Mouse (Mus musculus): Measurements from ENCODE around the gene Acad12. TPM values are rescaled to one million over a fixed set of nuclear protein-coding genes. Genes with fewer than 3 reads are reported as not detected.

Acad12 gene
- polyA plus RNA-seq, 1 experiment from 2014 or later: 5.4 TPM

- 3% methylated on average over 47 of the region's 47 CpGs for WGBS (ENCODE audit: insufficient replicate concordance)
- Histone ChIP-seq H3K27me3 (ENCODE audit: control insufficient read depth, insufficient read depth, low read length) (peaks cover 4% of the 10 kb centered on the region), H3K9ac (ENCODE audit: low read depth, low read length) (peak within 1 kb of the TSS; percentile 76), H3K4me1 (ENCODE audit: control insufficient read depth, insufficient read depth, low read length) (peaks cover 14% of the 10 kb centered on the region), H3K27ac (ENCODE audit: low read depth, low read length) (peak within 1 kb of the TSS; percentile 62), H3K9me3 (replicated peaks; ENCODE audit: control insufficient read depth, low read length) (no peaks in the 10 kb centered on the region), H3K36me3 (ENCODE audit: control insufficient read depth, insufficient read depth, low read length) (no peaks in the 10 kb centered on the region), H3K4me3 (ENCODE audit: low read depth, low read length) (peak within 1 kb of the TSS; percentile 59), H3K4me2 (peak within 1 kb of the TSS; percentile 94)
- ATAC-seq (replicated peaks; ENCODE audit: insufficient number of reproducible peaks, low FRiP score, low TSS enrichment): peak; percentile 85
Measured at GRCm38 (mm10) chr5:121593451-121594401, 25.0 kb downstream of the Acad12 start, which contains the start of gene Aldh2. Gene Aldh2, minus strand, starts transcription at chr5:121593824.

GRCm38 (mm10) chr5:121592816-121593407 lies 25.8 kb downstream of the Acad12 start:
- Histone ChIP-seq H3K4me1 (ENCODE audit: control insufficient read depth, insufficient read depth, low read length) (peaks cover 14% of the 10 kb centered on the region), H3K4me3 (ENCODE audit: low read depth, low read length) (peak overlapping the region; percentile 59), H3K27me3 (ENCODE audit: control insufficient read depth, insufficient read depth, low read length) (no peaks in the 10 kb centered on the region; the same call in 1 of the 2 replicates), H3K4me2 (peak overlapping the region; percentile 94), H3K36me3 (ENCODE audit: control insufficient read depth, insufficient read depth, low read length) (no peaks in the 10 kb centered on the region), H3K27ac (ENCODE audit: low read depth, low read length) (no peak overlapping the region), H3K9ac (ENCODE audit: low read depth, low read length) (peak overlapping the region; percentile 76), H3K9me3 (replicated peaks; ENCODE audit: control insufficient read depth, low read length) (no peaks in the 10 kb centered on the region)
- ATAC-seq (replicated peaks; ENCODE audit: insufficient number of reproducible peaks, low FRiP score, low TSS enrichment): no peak; the same call in 1 of the 2 replicates
- 5% methylated on average over 33 of the region's 33 CpGs for WGBS (ENCODE audit: insufficient replicate concordance)

- no peak for ATAC-seq (replicated peaks; ENCODE audit: insufficient number of reproducible peaks, low FRiP score, low TSS enrichment)
- H3K4me3 ChIP-seq (ENCODE audit: low read depth, low read length): peak overlapping the region; percentile 59
- peaks cover 11% of the 10 kb centered on the region for H3K4me1 ChIP-seq (ENCODE audit: control insufficient read depth, insufficient read depth, low read length)
- H3K9me3 ChIP-seq (replicated peaks; ENCODE audit: control insufficient read depth, low read length): no peaks in the 10 kb centered on the region
- no peaks in the 10 kb centered on the region; the same call in 1 of the 2 replicates for H3K27me3 ChIP-seq (ENCODE audit: control insufficient read depth, insufficient read depth, low read length)
- no peak overlapping the region for H3K9ac ChIP-seq (ENCODE audit: low read depth, low read length)
- H3K27ac ChIP-seq (ENCODE audit: low read depth, low read length): no peak overlapping the region
- peak overlapping the region; percentile 94 for H3K4me2 ChIP-seq
- WGBS (ENCODE audit: insufficient replicate concordance): 66% methylated on average over 11 of the region's 11 CpGs
- H3K36me3 ChIP-seq (ENCODE audit: control insufficient read depth, insufficient read depth, low read length): no peaks in the 10 kb centered on the region
Measured at GRCm38 (mm10) chr5:121592064-121592815, 26.5 kb downstream of the Acad12 start.

GRCm38 (mm10) chr5:121591417-121592063 lies 27.2 kb downstream of the Acad12 start:
- no peak overlapping the region for H3K4me3 ChIP-seq (ENCODE audit: low read depth, low read length)

GRCm38 (mm10) chr5:121589928-121590327 lies 28.8 kb downstream of the Acad12 start:
- H3K4me2 ChIP-seq: no peak overlapping the region
- H3K27ac ChIP-seq (ENCODE audit: low read depth, low read length): no peak overlapping the region
- no peak overlapping the region for H3K9ac ChIP-seq (ENCODE audit: low read depth, low read length)
- WGBS (ENCODE audit: insufficient replicate concordance): 80% methylated on average over 6 of the region's 6 CpGs
- ATAC-seq (replicated peaks; ENCODE audit: insufficient number of reproducible peaks, low FRiP score, low TSS enrichment): no peak
- no peaks in the 10 kb centered on the region for H3K36me3 ChIP-seq (ENCODE audit: control insufficient read depth, insufficient read depth, low read length)
- no peak overlapping the region for H3K4me3 ChIP-seq (ENCODE audit: low read depth, low read length)
- H3K4me1 ChIP-seq (ENCODE audit: control insufficient read depth, insufficient read depth, low read length): peaks cover 5% of the 10 kb centered on the region
- no peaks in the 10 kb centered on the region; the same call in 1 of the 2 replicates for H3K27me3 ChIP-seq (ENCODE audit: control insufficient read depth, insufficient read depth, low read length)
- no peaks in the 10 kb centered on the region for H3K9me3 ChIP-seq (replicated peaks; ENCODE audit: control insufficient read depth, low read length)

More at GRCm38 (mm10) chr5:121591417-121592063, 27.2 kb downstream of the Acad12 start:
- H3K4me2 ChIP-seq: no peak overlapping the region
- H3K27ac ChIP-seq (ENCODE audit: low read depth, low read length): no peak overlapping the region
- H3K9ac ChIP-seq (ENCODE audit: low read depth, low read length): no peak overlapping the region
- WGBS (ENCODE audit: insufficient replicate concordance): 64% methylated on average over 11 of the region's 11 CpGs
- H3K36me3 ChIP-seq (ENCODE audit: control insufficient read depth, insufficient read depth, low read length): no peaks in the 10 kb centered on the region
- no peaks in the 10 kb centered on the region; the same call in 1 of the 2 replicates for H3K27me3 ChIP-seq (ENCODE audit: control insufficient read depth, insufficient read depth, low read length)
- H3K4me1 ChIP-seq (ENCODE audit: control insufficient read depth, insufficient read depth, low read length): peaks cover 10% of the 10 kb centered on the region
- H3K9me3 ChIP-seq (replicated peaks; ENCODE audit: control insufficient read depth, low read length): no peaks in the 10 kb centered on the region
- no peak for ATAC-seq (replicated peaks; ENCODE audit: insufficient number of reproducible peaks, low FRiP score, low TSS enrichment)

- no peaks in the 10 kb centered on the region for H3K27me3 ChIP-seq (ENCODE audit: control insufficient read depth, insufficient read depth, low read length)
- no peak overlapping the region for H3K4me3 ChIP-seq (ENCODE audit: low read depth, low read length)
- 0 out of 2 replicates have a peak, but pooled peaks cover 6% of the 10 kb centered on the region for H3K4me1 ChIP-seq (ENCODE audit: control insufficient read depth, insufficient read depth, low read length)
- H3K9me3 ChIP-seq (replicated peaks; ENCODE audit: control insufficient read depth, low read length): no peaks in the 10 kb centered on the region
- no peak for ATAC-seq (replicated peaks; ENCODE audit: insufficient number of reproducible peaks, low FRiP score, low TSS enrichment)
- no peak overlapping the region for H3K27ac ChIP-seq (ENCODE audit: low read depth, low read length)
- no peaks in the 10 kb centered on the region for H3K36me3 ChIP-seq (ENCODE audit: control insufficient read depth, insufficient read depth, low read length)
- no peak overlapping the region for H3K4me2 ChIP-seq
- 62% methylated on average over 6 of the region's 6 CpGs for WGBS (ENCODE audit: insufficient replicate concordance)
- no peak overlapping the region for H3K9ac ChIP-seq (ENCODE audit: low read depth, low read length)
Measured at GRCm38 (mm10) chr5:121586400-121587039, 32.2 kb downstream of the Acad12 start.

- no peak overlapping the region for H3K27ac ChIP-seq (ENCODE audit: low read depth, low read length)
- 73% methylated on average over 5 of the region's 5 CpGs for WGBS (ENCODE audit: insufficient replicate concordance)
- no peak overlapping the region for H3K4me2 ChIP-seq
- no peaks in the 10 kb centered on the region for H3K27me3 ChIP-seq (ENCODE audit: control insufficient read depth, insufficient read depth, low read length)
- 0 out of 2 replicates have a peak, but pooled peaks cover 6% of the 10 kb centered on the region for H3K4me1 ChIP-seq (ENCODE audit: control insufficient read depth, insufficient read depth, low read length)
- no peaks in the 10 kb centered on the region for H3K9me3 ChIP-seq (replicated peaks; ENCODE audit: control insufficient read depth, low read length)
- ATAC-seq (replicated peaks; ENCODE audit: insufficient number of reproducible peaks, low FRiP score, low TSS enrichment): no peak
- no peak overlapping the region for H3K9ac ChIP-seq (ENCODE audit: low read depth, low read length)
- no peaks in the 10 kb centered on the region for H3K36me3 ChIP-seq (ENCODE audit: control insufficient read depth, insufficient read depth, low read length)
- H3K4me3 ChIP-seq (ENCODE audit: low read depth, low read length): no peak overlapping the region
Measured at GRCm38 (mm10) chr5:121585699-121586098, 33.0 kb downstream of the Acad12 start.
